Mouse (Mus musculus) retina, postnatal 1 day (tissue): ENCODE measurements at regions not wholly inside any gene's neighbourhood (a gene's known extent, or its start where the extent isn't known, plus 50 kb on each side); places are given as distances from the start of the nearest gene placed in this dataset.

ENCODE experiments used
- DNase-seq: peaks from one replicate; pipeline ENCODE4 v3.0.0-alpha.2; 2012

DNA sequence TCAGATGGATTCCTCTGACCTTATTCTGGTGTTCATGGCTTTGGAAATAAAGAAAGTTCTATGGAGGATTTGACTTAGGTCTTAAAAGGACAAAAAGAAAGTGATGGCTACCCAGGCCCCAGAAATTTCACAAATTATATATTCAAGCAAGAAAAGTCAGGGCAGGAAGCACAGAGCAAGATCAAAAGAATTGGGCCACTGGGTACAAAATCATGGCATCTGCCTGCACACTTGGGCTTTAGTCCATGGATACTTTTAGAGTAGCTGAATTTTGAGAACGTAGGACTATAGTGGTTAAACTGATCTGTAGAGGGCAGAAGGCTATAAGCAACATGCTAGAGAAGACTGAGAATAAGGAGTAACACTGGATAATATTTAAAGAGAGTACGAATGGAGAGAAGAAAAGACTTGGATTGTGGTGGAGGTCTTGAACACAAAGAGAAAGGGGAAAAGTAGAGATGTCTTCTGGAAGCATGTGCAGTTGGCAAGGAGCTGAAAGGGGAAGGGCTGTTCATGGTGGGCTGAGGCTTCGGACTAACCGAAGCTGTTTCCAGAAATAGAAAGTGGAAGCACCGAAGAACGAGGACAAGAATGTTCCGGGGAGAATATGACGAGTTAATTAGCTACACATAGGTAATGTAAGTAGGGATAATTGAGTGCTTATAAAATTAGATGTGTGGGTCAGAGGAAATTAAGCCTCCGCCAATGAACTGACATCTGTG lies 168.2 kb upstream of the Itga4 start:
- DNase-seq = peak; percentile 27

DNA sequence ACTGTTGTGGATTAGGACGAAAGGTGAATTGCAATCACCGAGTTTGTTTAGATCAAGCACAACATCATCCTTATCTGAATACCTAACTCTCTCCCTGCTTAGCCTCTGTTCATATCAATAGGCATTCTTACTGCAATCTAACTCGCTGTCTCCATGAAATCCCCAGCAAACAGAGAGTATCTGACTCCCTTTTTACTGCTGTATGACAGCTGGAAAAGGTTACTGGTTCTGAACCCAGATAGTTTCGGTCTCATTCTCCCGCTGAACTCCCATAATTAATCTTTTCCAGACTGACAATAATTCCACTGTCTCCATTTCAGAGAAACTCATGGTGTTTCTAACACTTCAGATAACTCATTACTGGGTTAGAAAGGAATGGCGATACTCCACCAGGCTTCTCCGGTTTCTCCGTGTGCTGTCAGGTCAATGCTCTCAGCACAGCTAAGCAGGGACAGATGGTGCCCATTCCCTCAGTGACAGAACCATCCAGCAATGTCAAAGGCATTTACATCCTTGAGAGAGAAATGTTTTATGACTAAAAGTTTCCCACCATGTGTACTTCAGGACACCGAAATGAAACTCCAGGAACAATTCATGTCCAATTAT lies 167.5 kb upstream of the Itga4 start:
- peak; percentile 71 for DNase-seq

DNA sequence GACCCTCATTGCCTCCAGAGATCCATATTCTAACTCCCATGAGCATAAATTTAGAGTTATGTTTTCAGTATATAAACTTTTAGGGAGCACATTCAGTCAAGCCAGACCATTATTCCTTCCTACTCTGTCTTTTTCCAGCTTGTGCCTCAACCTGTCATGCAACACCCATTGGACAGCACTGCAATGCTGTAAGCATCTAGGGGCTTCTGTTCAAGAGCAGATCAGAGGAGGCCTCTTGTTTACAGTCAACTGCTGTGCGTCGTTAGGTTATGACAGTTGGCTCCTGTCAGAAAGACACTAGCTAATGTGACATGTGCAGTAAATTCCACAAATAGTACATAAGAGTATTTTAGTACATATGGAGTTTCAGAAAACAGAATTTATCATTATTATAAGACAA lies 165.0 kb upstream of the Itga4 start:
- DNase-seq = no peak

DNA sequence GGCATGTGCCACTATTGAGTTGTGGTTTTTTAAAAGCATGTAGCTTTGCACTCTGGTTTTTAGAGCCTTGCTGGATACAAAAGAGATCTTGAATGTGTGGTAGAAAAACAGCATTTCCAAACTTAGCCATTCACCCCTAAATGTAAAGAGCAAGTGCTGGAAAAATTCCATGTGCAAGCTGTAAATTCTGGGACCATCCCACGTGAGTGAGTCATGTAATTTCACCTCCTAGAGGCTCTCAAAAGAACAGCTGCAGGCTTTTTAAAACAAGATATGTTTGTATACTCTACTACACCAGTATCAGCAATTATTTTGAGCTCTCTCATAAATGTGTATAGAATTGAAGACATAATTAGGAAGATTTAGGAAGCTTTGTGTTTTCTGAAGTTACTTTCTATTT lies 160.9 kb upstream of the Itga4 start:
- no peak for DNase-seq

DNA sequence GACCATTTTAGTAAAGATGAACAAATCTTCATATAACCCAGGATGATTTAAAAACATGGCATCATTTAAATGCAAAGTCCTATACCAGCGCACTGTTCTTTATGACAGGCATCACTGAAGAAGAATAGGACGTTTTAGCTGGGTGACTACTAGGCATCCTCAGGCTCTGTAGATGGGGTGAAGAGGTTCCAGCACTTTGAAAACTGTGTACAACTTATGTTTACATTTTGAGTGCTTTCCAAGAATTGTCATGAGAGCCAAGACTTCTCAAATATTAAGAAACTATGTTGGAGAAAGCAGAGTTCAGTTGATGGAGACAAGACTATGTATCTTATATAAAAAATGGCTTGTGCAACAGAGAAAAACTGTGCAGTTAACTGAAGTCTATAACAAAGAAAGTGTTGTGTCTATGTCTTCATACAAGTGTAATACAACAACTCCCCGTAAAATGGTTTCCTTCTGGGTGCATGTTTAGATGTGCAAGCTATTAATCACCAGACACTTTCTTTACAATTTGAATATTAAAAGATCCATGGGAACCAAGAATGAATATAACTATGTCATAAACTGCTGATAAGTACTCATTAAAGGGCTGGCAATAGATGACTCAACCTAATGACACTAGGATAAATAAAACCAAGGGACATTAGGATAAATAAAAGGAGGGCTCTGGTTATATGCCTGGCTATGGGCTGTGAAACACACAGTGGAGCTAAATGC lies 158.5 kb upstream of the Itga4 start:
- DNase-seq = no peak

DNA sequence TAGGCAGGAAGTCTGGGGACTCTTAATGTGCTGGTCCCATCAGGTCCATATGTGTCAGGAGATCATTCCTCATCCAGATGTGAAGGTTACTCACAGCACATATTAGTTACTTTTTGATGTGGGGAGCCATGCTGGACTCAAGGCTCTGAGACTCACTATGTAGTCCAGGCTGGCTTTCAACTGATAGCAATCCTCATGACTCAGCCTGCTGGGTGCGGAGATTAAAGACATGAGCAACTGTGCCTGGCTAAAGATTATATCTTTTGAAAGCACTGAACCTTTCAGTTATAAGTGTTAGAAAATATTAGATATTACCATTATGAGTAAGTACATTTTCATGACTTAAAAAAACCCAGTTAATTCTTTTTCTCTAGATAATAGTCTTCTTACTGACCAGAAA lies 155.6 kb upstream of the Itga4 start:
- DNase-seq = no peak

DNA sequence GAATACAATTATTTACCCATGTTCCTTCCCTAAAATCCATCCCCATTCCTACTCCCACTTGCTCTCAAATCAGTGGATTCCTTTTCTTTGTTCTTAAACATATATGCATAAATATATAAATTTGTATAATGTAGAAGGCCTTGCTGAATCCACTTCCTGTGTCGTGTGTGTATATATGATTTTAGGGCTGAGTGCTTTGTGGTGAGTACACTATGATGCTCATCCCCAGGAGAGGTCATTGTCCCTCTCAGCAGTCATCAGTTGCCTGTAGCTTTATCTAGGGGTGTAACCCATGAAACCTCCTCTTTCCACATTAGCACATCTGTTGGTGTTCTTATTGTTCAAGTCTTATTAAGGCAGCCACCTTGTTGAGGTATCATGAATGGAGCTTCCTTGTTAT lies 143.6 kb upstream of the Itga4 start:
- DNase-seq = no peak

DNA sequence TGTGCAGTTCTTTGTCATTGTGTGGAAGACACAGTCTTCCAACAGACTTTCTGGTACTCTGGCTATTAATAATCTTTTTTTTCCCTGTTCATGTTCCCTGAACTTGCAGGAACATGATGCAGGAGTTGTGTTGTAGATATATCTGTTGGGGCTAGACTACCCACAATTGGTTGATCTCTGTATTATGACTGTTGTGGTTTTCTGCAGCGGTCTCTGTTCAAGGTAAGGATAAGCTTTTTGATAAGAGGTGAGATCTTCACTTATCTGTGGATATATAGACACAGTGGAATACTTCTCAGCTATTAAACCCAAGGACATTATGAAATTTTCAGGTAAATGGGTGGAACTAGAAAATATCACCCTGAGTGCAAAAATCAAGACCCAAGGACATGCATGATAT lies 143.2 kb upstream of the Itga4 start:
- no peak for DNase-seq

DNA sequence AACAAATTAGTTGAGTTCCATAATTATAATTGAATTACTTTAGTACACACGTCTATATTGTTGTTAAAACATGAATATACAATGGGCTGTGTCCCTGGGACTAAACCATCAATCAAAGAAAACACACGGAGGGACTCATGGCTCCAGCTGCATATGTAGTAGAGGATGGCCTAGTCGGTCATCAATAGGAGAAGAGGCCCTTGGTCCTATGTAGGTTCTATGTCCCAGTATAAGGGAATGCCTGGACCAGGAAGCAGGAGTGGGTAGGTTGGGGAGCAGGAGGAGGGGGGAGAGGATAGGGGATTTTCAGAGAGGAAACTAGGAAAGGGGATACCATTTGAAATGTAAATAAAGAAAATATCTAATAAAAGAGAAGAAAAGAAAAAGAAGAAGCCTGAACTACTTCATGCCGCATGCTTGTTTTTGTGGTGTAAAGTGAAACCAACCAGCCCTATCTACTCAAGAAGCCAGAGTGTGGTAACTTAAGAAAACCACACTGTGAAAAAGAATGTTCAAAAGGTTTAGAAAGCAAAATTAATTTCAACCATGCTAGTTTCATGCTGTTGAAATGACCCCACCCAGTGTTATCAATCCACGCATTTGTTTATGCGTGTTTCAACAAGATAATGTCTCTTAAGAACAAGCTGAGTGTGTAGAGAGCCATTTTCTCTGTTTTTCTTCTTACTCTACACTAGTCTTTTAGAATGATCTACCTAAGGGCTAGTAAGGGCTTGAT lies 134.4 kb upstream of the Itga4 start:
- no peak for DNase-seq

DNA sequence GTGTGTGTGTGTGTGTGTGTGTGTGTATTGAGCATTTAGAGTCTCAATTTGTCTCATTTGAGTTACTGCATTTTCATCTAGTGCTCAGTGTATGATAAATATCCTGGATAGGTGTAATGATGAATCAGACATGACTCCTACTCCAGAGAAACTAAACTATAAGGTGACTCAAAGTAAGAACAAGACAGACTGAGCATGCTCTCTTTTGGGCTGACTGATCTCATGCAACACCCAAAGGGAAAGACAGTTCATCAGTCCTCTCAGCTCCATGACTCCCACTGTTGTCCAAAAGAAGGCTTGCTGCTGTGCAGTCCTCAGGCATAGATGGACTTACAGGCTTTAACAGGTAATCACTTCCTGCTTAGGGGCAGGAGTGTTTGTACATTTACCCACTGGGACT lies 132.7 kb upstream of the Itga4 start:
- DNase-seq = no peak

DNA sequence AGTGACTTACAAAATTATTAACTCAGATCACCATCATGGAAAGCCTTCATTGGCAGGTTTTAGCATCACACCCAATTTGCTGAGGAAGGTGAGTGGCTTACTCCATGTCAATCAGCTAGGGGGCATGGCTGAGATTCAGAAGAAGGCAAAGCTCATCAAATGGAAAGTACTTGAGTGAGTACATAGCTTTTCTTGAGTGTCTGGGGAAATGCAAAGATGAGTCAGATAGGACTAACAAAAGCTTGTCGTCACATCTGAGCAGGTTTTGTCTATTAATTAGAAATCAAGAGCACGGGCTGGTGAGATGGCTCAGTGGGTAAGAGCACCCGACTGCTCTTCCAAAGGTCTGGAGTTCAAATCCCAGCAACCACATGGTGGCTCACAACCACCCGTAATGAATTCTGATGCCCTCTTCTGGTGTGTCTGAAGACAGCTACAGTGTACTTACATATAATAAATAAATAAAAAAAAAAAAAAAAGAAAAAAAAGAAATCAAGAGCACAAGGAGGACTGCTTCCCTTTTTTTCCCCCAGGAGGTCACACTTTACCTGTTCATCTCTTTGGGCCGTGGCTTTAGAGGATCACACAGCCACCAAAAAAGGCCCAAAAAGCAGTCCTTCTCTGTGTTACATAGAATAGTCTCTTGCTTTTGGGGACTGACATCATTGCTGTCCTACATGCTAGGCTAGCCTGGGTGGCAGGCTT lies 130.8 kb upstream of the Itga4 start:
- DNase-seq = no peak

DNA sequence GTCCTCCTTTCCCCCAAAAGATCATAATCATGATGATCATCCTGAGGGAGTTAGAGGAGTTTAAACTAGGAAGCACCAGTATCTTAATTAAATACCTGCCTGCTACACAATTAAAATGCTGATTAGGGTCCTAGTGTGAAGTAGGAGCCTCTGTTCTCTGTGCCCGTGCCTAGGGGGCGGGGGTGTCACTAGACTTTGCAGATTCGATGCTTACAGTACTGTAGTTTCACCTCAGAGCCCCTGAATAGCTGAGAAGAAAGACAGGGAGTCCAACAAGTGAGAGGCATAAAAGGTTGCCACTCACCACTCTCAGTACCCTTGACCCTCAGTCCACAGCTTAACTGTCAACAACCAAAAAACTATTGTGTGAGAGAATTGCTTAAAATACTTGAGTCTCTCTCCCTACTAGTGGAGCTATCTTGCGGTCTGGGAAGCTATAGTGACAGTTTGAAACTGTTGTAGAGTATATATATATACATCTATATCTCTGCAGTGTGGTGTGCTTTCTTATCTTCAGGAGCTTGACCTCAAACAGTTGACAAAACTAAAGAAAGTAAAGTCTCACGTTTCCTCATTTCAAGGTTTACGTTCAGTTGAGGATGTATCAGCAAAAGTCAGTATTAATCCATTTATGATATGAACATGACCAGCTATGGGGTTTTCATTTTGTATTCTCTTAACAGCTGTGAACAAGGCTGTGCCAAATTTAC lies 128.9 kb upstream of the Itga4 start:
- DNase-seq = no peak

DNA sequence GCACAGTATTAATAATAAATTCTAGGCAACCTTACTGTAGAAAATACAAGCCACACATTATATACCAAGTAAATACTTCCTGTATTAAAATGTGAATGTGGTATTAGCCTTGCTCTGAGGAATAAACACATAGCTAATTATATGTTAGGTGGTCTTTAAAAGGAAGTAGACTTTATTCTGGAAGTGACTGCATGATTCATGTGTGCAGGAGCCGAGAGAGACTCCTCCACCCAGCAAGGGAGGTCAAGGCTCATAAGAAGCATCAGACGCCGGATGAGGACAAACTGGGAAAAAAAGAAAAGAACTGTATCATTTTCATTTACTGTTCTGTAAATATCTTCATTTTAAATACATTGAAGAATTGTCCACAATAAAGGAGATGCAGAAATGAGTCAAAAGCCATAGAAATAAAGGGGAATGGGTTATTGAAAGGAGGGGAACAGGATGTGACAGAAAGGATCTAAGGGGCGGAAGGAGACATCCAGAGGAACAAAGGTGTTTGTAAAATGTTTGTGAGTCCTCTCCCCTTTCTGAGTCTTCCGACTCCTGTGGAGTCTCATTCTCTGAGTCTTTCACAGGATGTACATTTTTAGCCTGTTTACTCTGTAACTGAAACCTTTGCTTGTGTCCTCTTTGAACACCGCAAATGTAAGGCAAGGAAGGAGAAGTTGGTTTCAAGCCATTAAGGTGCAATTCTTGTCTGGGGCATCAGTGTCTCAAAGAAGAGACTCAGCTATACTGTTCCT lies 128.1 kb upstream of the Itga4 start:
- no peak for DNase-seq

DNA sequence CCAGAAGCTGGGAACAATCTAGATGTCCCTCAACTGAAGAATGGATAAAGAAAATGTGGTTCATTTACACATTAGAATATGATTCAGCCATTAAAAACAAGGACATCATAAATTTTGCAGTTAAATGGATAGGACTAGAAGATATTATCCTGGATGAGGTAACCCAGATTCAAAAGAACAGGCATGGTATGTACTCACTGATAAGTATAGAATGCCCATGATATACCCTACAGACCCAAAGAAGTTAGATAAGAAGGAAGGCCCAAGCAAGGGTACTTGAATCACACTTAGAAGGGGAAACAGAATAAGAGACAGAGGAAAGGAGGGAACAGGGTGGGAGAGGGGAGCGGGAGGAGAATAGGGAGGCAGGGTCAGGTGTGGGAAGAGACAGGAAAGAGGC lies 127.4 kb upstream of the Itga4 start:
- no peak for DNase-seq

DNA sequence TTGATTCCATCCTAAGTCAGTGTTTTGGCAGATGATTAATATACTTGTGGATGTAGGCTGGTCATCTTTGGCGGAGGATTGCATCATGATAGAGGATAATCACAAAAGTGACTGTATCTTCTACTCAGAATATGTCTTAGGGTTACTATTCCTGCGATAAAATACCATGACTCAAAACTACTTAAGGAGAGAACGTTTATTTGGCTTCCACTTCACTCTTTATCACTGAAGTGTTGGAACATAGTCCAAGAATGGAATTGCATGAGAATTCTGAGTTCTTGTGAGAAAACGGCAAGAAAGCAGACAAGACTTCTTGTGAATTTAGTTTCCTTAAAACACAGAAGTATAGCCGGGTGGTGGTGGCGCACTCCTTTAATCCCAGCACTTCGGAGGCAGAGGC lies 124.6 kb upstream of the Itga4 start:
- DNase-seq = no peak

DNA sequence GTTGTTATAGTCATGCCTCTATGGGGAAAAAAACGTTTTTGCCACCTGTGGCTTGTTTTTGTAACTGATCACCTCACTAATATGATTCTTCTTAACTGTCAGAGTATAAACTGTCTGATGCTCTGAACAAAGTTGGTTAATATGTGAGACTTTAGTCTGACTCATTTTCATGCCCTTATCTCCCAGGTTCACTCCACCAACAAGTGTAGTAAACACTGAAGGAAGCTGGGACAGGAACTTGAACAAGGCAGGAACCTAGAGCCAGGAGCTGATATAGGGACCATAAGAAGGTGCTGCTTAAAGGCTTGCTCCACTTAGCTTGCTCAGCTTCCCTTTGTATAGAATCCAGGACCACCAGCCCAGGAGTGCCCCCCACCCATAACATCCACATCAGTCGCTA lies 124.0 kb upstream of the Itga4 start:
- no peak for DNase-seq

DNA sequence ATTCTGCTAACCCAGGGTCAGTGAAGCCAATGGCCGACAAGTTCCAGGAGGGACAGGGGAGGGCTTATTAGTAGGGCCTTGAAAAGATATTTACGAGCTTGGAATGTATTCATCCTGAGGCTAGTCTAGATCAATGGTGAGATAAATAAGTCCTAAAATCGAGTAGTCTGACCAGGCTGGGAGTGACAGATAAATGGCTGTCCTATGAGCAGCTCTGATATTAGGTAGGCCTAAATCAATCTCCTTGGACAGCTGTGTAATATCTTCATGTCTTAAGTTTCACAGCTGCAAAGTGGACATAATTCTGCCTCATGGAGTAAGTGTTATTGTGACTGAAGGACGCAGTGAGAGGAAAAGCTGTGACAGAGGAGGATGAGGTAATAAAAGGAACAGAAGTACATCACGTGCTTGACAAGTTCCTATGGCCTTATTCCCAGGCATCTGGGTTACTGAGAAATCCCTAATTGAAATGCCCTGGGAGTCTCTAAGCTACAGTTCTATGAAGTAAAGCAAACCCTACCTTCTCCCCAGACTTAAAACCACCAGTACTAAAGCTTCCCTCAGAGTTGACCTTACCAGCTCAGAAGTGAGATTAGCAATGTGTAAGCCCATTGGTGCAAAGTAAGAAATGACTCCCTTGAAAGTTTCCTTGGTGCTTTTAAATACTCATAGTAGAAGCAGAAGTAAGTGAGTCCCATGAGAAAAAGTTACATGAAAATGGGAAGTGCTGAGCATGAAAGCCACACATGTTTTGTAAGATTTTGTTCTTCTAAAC lies 123.3 kb upstream of the Itga4 start:
- DNase-seq = no peak

DNA sequence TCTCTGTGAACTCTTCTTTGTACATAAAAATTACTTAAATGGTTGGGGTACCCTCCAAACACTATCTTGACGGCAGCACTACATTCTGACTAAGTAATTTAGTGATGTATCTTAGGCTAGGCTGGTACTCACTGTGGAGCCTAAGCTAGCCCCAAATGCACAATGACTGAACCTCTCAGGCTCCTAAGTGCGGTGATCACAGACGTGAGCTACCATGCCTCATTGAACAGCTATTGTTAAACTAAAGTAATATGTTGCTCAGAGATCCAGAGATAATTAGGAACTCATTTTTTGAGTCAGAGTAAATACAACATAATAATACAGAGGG lies 122.7 kb upstream of the Itga4 start:
- DNase-seq = no peak

DNA sequence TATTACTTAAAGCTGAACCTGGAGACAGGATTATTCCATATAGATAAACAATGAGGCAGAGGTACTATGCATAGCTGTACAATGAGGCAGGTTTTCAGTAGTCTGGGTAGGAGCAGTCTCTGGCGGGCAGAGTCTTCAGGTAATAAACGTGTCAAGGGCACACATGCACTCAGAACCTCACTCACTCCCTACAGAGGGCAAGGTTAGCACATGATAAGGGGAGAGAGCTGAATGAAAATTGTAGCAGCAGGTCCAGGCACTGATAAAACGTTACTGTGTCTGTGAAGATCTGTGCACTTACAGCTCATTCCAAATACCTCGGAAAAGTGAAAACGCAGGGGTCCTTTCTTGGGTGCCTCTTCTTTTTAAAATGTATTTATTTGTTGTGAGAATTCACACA lies 120.9 kb upstream of the Itga4 start:
- no peak for DNase-seq

DNA sequence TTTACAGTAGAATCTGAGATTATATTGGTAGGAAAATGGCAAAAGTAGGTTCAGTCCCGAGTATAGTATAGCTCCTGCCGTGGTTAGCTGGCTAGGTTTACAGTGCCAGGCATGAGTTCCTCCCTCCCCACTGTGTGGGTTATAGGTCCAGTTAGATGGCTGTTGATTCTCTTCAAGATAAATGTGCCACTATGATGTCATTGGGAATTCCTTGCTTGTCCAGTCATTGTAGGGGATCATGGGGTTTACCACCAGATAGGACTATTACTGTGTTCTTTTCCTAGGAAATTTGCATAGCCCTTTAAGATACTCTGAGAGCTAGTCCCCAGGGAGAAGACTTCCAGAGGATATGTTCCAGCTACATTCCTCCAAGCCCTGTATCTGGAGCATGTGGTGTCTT lies 119.2 kb upstream of the Itga4 start:
- DNase-seq = no peak
